Mouse (Mus musculus) kidney, postnatal 0 days (tissue): ENCODE measurements at regions not wholly inside any gene's neighbourhood (a gene's known extent, or its start where the extent isn't known, plus 50 kb on each side); places are given as distances from the start of the nearest gene placed in this dataset.

Experiments used
- ATAC-seq: fragments of 200-750 bp; cut with Nextera tagmentation; replicated peaks from 2 replicates; pipeline ENCODE4 v1.8.0; 2017; ENCODE audit warnings: low read depth, moderate number of reproducible peaks, moderate TSS enrichment, moderate library complexity; ENCODE audit not compliant: low FRiP score
- DNase-seq: peaks from one replicate; pipeline ENCODE4 v3.0.0-alpha.2; 2016; ENCODE audit warnings: low spot score
- H3K27ac ChIP-seq: fragments of 300-500 bp; sonication (generic); 2 replicates; pipeline ENCODE4 v1.5.1; 2014; ENCODE audit warnings: mild to moderate bottlenecking
- H3K27me3 ChIP-seq: fragments of 300-500 bp; sonication (generic); 2 replicates; pipeline ENCODE4 v1.6.1; 2014; ENCODE audit warnings: low read length, mixed read lengths; ENCODE audit not compliant: insufficient read depth
- H3K36me3 ChIP-seq: fragments of 300-500 bp; sonication (generic); 2 replicates; pipeline ENCODE4 v1.6.1; 2014; ENCODE audit warnings: low read length, mixed read lengths; ENCODE audit not compliant: insufficient read depth
- H3K4me1 ChIP-seq: fragments of 300-500 bp; sonication (generic); replicated peaks from 2 replicates; pipeline ENCODE4 v1.6.1; 2014; ENCODE audit warnings: antibody characterized with exemption, low read length, mixed read lengths; ENCODE audit not compliant: insufficient read depth
- H3K4me2 ChIP-seq: fragments of 300-500 bp; sonication (generic); 2 replicates; pipeline ENCODE4 v1.6.1; 2014; ENCODE audit warnings: mild to moderate bottlenecking, low read length, moderate library complexity, mixed read lengths
- H3K4me3 ChIP-seq: fragments of 300-500 bp; sonication (generic); replicated peaks from 2 replicates; pipeline ENCODE4 v1.5.1; 2014; ENCODE audit warnings: low read depth, low read length
- H3K9ac ChIP-seq: fragments of 300-500 bp; sonication (generic); 2 replicates; pipeline ENCODE4 v1.6.1; 2014; ENCODE audit warnings: low read depth, low read length
- H3K9me3 ChIP-seq: fragments of 300-500 bp; sonication (generic); replicated peaks from 2 replicates; pipeline ENCODE4 v1.6.1; 2016; ENCODE audit warnings: low read length, inconsistent platforms, mixed read lengths
- CTCF ChIP-seq: IDR thresholded peaks from 2 replicates; pipeline ENCODE4 v1.5.1; 2016; ENCODE audit warnings: antibody characterized with exemption, low read depth, mild to moderate bottlenecking, moderate library complexity
- WGBS: fragments of 180-500 bp; shearing (Covaris S2); extraction: QIAGEN DNeasy Blood & Tissue Kit; methylation state at CpG from one replicate; pipeline ENCODE4 v1.1.7; 2014; 5-methylcytosine and 5-hydroxymethylcytosine counted together

DNA sequence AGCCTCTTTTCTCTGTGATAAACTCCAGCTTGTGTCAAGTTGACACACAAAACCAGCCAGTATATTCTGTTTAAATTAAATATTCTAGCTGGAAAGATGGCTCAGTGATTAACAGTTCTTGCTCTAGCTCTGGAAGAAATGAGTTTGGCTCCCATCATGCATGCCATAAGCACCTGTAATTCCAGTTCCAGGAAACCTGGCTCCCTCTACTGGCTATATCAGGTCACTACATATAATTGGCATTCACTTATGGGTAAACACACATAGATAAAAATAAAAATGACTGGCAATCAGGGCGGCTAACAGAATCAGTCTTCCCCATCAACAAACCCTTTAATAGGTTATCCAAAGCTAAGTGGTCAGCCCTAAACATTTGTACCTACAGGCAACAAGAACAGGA is 194.2 kb downstream of the Alx1 start:
- Histone ChIP-seq H3K27me3 (no peaks in the 10 kb centered on the region), H3K4me1 (no peaks in the 10 kb centered on the region), H3K36me3 (no peaks in the 10 kb centered on the region), H3K27ac (no peak overlapping the region), H3K9ac (no peak overlapping the region), H3K4me2 (no peak overlapping the region), H3K4me3 (no peak overlapping the region), H3K9me3 (no peaks in the 10 kb centered on the region)
- peak; percentile 70 for TF ChIP-seq CTCF
- DNase-seq (peak; percentile 39), ATAC-seq (no peak)
- 24% methylated on average over 1 of the region's 1 CpGs for WGBS

DNA sequence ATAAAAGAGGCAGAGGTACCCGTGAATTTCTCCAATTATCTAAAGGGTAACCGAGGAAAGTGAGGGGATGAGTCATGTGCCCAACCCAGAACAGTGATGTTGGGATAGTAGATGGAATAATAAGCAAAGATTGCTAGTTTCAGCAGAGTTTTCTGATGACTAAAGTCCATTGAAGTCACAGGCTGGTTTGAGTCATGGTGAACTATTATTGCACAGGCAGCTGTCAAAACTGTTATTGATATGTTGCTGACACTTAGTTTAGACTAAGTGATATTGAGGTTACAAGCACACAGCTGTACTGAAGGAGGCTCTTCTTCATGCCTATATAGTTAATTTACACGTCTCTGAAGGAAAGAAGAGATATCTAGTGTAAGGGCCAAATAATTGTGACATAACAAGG is 200.4 kb downstream of the Alx1 start:
- no peak for TF ChIP-seq CTCF
- H3K27me3 ChIP-seq = no peaks in the 10 kb centered on the region
- WGBS = 73% methylated on average over 3 of the region's 3 CpGs

DNA sequence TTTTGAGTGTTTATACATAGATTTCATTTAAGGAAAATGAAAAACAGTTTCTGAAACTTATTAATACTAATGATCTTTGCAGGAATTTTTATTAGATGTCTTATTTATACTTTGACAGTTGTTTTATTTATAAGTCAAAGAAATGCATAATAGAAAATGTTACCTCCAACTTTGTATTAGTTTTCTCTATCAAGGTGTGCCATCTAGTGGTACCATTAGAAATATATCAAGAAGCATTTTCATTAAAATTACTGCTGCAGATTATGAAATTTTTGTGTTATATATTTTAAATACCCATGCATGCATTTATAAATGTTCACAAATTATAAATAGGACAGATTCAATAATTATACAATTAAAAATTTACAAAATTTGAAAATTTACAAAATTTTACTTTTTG is 206.6 kb downstream of the Alx1 start:
- no peak overlapping the region for H3K4me3 ChIP-seq
- H3K4me1 ChIP-seq = no peaks in the 10 kb centered on the region
- H3K9me3 ChIP-seq = no peaks in the 10 kb centered on the region
- peak; percentile 62 for DNase-seq
- TF ChIP-seq CTCF = peak; percentile 69
- no peak overlapping the region for H3K27ac ChIP-seq
- no peak overlapping the region for H3K4me2 ChIP-seq
- ATAC-seq = no peak
- H3K27me3 ChIP-seq = no peaks in the 10 kb centered on the region
- H3K9ac ChIP-seq = no peak overlapping the region
- H3K36me3 ChIP-seq = no peaks in the 10 kb centered on the region

More for the DNA sequence above, 200.4 kb downstream of the Alx1 start:
- Histone ChIP-seq H3K27ac (no peak overlapping the region), H3K9ac (no peak overlapping the region), H3K4me3 (no peak overlapping the region), H3K4me1 (no peaks in the 10 kb centered on the region), H3K36me3 (no peaks in the 10 kb centered on the region), H3K4me2 (no peak overlapping the region), H3K9me3 (no peaks in the 10 kb centered on the region)
- ATAC-seq (no peak), DNase-seq (no peak)

DNA sequence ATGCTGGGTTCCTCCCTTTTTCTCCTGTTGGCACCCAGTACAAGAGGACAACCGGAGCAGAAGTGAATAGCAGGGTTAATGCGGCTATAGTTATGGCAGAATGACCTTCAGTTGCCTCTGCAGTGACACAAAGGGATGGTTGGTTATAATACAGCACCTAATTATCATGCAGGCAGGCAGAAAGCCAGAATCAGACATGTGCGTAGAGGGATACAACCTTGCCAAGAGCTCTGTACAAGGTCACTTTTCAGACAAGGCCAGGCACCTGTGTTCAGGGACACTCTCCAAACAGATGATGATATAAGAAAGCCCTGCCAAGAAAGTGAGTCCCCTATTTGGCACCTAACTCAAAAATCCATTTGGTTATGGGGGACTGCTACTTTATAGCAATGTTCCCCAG is 228.6 kb downstream of the Alx1 start:
- no peaks in the 10 kb centered on the region for H3K9me3 ChIP-seq
- H3K36me3 ChIP-seq = no peaks in the 10 kb centered on the region
- H3K4me3 ChIP-seq = no peak overlapping the region
- no peak for TF ChIP-seq CTCF
- ATAC-seq (no peak), DNase-seq (no peak)
- H3K4me1 ChIP-seq = no peaks in the 10 kb centered on the region
- 94% methylated on average over 3 of the region's 3 CpGs for WGBS
- no peak overlapping the region for H3K27ac ChIP-seq
- no peaks in the 10 kb centered on the region for H3K27me3 ChIP-seq
- no peak overlapping the region for H3K4me2 ChIP-seq
- no peak overlapping the region for H3K9ac ChIP-seq

DNA sequence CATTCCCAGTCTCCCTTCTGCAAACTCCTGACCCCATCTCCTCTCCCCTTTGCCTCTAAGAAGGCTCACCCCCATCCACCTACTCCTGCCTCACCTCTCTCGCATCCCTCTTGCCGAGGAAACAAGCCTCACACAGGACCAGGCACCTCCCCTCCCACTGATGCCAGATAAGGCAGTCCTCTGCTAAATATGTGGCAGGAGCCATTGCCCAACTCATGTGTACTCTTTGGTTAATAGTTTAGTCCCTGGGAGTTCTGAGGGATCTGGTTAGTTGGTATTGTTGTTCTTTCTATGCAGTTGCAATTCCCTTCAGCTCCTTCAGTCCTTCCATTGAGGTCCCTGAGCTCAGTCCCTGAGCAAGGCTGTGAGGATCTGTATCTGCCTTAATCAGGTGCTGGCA is 250.8 kb downstream of the Alx1 start:
- Histone ChIP-seq H3K4me2 (no peak overlapping the region), H3K4me1 (no peaks in the 10 kb centered on the region), H3K27ac (no peak overlapping the region), H3K4me3 (no peak overlapping the region), H3K27me3 (no peaks in the 10 kb centered on the region), H3K9me3 (no peaks in the 10 kb centered on the region), H3K9ac (no peak overlapping the region), H3K36me3 (no peaks in the 10 kb centered on the region)
- WGBS = 70% methylated on average over 2 of the region's 2 CpGs
- TF ChIP-seq CTCF = no peak
- no peak for ATAC-seq
- DNase-seq = no peak

DNA sequence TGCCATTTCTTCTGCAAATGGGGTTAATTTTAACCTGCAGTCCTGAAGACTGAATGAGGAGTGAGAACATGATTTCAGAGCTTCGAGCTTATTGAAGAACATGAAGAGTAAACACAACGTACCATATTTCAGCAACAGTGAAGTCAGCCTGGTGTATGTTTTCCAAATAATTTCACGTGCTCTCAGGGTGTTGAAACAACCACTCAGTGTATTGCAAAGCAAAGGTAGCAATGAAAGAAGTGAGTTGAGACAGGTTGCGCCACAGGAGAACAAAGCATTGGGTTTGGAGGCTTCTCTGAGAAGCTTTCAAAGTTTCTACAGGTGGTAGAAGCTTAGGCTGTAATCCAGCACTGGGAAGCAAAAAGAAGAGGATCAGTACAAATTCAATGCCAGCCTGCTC is 251.7 kb downstream of the Rassf9 start:
- Histone ChIP-seq H3K4me1 (no peaks in the 10 kb centered on the region), H3K36me3 (no peaks in the 10 kb centered on the region), H3K4me2 (no peak overlapping the region), H3K4me3 (no peak overlapping the region), H3K9me3 (no peaks in the 10 kb centered on the region), H3K27me3 (no peaks in the 10 kb centered on the region), H3K9ac (no peak overlapping the region), H3K27ac (no peak overlapping the region)
- no peak for DNase-seq
- 81% methylated on average over 4 of the region's 4 CpGs for WGBS
- TF ChIP-seq CTCF = no peak
- no peak for ATAC-seq

DNA sequence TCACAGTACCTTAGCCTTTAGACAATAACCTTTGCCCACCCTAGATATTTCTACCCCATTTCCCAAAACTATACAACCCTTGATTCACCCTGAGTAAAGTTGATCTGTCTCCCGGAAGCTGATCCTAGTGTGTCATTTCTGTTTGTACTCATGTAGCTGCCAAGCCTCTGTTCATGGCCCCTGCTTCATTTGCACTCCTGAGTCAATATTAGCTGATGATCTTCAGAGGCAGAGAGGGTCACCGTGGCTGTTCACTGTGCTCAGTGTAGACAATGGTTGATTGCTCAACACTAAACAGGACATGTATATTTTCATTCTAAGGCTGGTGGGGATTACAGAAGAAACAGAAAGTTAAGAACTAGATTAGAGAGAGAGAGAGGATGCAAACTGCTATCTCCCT is 250.4 kb downstream of the Rassf9 start:
- no peak overlapping the region for H3K4me3 ChIP-seq
- TF ChIP-seq CTCF = no peak
- no peak overlapping the region for H3K27ac ChIP-seq
- no peaks in the 10 kb centered on the region for H3K36me3 ChIP-seq
- no peaks in the 10 kb centered on the region for H3K9me3 ChIP-seq
- no peaks in the 10 kb centered on the region for H3K27me3 ChIP-seq
- H3K4me1 ChIP-seq = no peaks in the 10 kb centered on the region
- H3K9ac ChIP-seq = no peak overlapping the region
- no peak overlapping the region for H3K4me2 ChIP-seq
- 65% methylated on average over 2 of the region's 2 CpGs for WGBS
- DNase-seq (no peak), ATAC-seq (no peak)
